Mouse (Mus musculus) MEL (cell line): Measurements from ENCODE around the gene Tmem109. TPM values are rescaled to one million over a fixed set of nuclear protein-coding genes. Genes with fewer than 3 reads are reported as not detected.

ENCODE experiments used
- DNase-seq: peaks from one replicate; pipeline ENCODE4 v3.0.0; 2011; ENCODE audit warnings: low read depth, low spot score
- H3K27ac ChIP-seq: 2 replicates; pipeline ENCODE4 v1.5.1; 2012; ENCODE audit warnings: low read depth, mild to moderate bottlenecking, control low read depth, low read length, moderate library complexity; ENCODE audit not compliant: control insufficient read depth
- H3K27me3 ChIP-seq, 2 experiments: fragments of 150-350 bp in 1 of 2; sonication (generic) in 1 of 2; 2 replicates each; pipeline ENCODE4 v1.6.1; 2012; ENCODE audit warnings: low read length in 2 of 2, mild to moderate bottlenecking in 2 of 2, improper control_type of control experiment in 1 of 2, moderate library complexity in 1 of 2; ENCODE audit not compliant: insufficient read depth in 2 of 2, control insufficient read depth in 1 of 2
- H3K36me3 ChIP-seq, 2 experiments: 2 replicates each; pipeline ENCODE4 v1.6.1; 2012 to 2014; ENCODE audit warnings: low read length in 2 of 2, improper control_type of control experiment in 1 of 2, inconsistent platforms in 1 of 2, mild to moderate bottlenecking in 1 of 2; ENCODE audit not compliant: insufficient read depth in 2 of 2, control insufficient read depth in 1 of 2
- H3K4me1 ChIP-seq, 2 experiments: fragments of 150-350 bp in 1 of 2; sonication (generic) in 1 of 2; 2 replicates each; pipeline ENCODE4 v1.6.1; 2012; ENCODE audit warnings: low read length in 2 of 2, improper control_type of control experiment in 1 of 2, mild to moderate bottlenecking in 1 of 2; ENCODE audit not compliant: insufficient read depth in 2 of 2, control insufficient read depth in 1 of 2
- H3K4me3 ChIP-seq, 2 experiments: fragments of 150-350 bp in 1 of 2; sonication (generic) in 1 of 2; 2 replicates each; pipeline ENCODE4 v1.5.1; 2012; ENCODE audit warnings: low read depth in 2 of 2, low read length in 2 of 2, mild to moderate bottlenecking in 2 of 2, moderate library complexity in 2 of 2, control low read depth in 1 of 2, improper control_type of control experiment in 1 of 2; ENCODE audit not compliant: control insufficient read depth in 1 of 2, insufficient read depth in 1 of 2
- H3K79me2 ChIP-seq: 2 replicates; pipeline ENCODE4 v1.6.1; 2012; ENCODE audit warnings: mild to moderate bottlenecking, low read length, moderate library complexity; ENCODE audit not compliant: control insufficient read depth, poor library complexity, insufficient read depth
- H3K9ac ChIP-seq: 2 replicates; pipeline ENCODE4 v1.6.1; 2012; ENCODE audit warnings: low read depth, mild to moderate bottlenecking, control low read depth, low read length, moderate library complexity; ENCODE audit not compliant: control insufficient read depth, poor library complexity, severe bottlenecking
- H3K9me3 ChIP-seq: fragments of 150-350 bp; sonication (generic); replicated peaks from 2 replicates; pipeline ENCODE4 v1.6.1; 2012; ENCODE audit warnings: mild to moderate bottlenecking, low read length, improper control_type of control experiment, moderate library complexity; ENCODE audit not compliant: insufficient read depth
- BHLHE40 ChIP-seq: IDR thresholded peaks from 2 replicates; pipeline ENCODE4 v1.6.1; 2012; ENCODE audit warnings: low read depth, mild to moderate bottlenecking, inconsistent platforms, low read length, improper control_type of control experiment, borderline replicate concordance
- CHD1 ChIP-seq: IDR thresholded peaks from 2 replicates; pipeline ENCODE4 v1.6.1; 2012; ENCODE audit warnings: low read depth, mild to moderate bottlenecking, inconsistent platforms, low read length, improper control_type of control experiment
- CHD2 ChIP-seq: IDR thresholded peaks from 2 replicates; pipeline ENCODE4 v1.6.1; 2011; ENCODE audit warnings: low read length, improper control_type of control experiment
- ELF1 ChIP-seq: IDR thresholded peaks from 2 replicates; pipeline ENCODE4 v1.6.1; 2014; ENCODE audit warnings: low read depth, mild to moderate bottlenecking, inconsistent platforms, low read length, improper control_type of control experiment, moderate library complexity
- ETS1 ChIP-seq: IDR thresholded peaks from 2 replicates; pipeline ENCODE4 v1.6.1; 2012; ENCODE audit warnings: low read depth, mild to moderate bottlenecking, inconsistent platforms, low read length, improper control_type of control experiment, moderate library complexity
- HCFC1 ChIP-seq: IDR thresholded peaks from 2 replicates; pipeline ENCODE4 v1.6.1; 2012; ENCODE audit warnings: low read depth, mild to moderate bottlenecking, inconsistent platforms, low read length, improper control_type of control experiment, moderate library complexity
- JUND ChIP-seq: IDR thresholded peaks from 2 replicates; pipeline ENCODE4 v1.6.1; 2011; ENCODE audit warnings: low read depth, mild to moderate bottlenecking, improper control_type of control experiment, low read length
- KAT2A ChIP-seq: conservative IDR thresholded peaks from 2 replicates; pipeline ENCODE4 v1.6.1; 2012; ENCODE audit warnings: low read depth, low read length, improper control_type of control experiment, inconsistent platforms
- MAFK ChIP-seq: IDR thresholded peaks from 2 replicates; pipeline ENCODE4 v1.6.1; 2011; ENCODE audit warnings: low read depth, mild to moderate bottlenecking, low read length, improper control_type of control experiment, borderline replicate concordance
- MAZ ChIP-seq: IDR thresholded peaks from 2 replicates; pipeline ENCODE4 v1.6.1; 2012; ENCODE audit warnings: low read depth, mild to moderate bottlenecking, inconsistent platforms, low read length, improper control_type of control experiment
- MXI1 ChIP-seq: IDR thresholded peaks from 2 replicates; pipeline ENCODE4 v1.6.1; 2011; ENCODE audit warnings: mild to moderate bottlenecking, low read depth, low read length, improper control_type of control experiment
- NELFE ChIP-seq: IDR thresholded peaks from 2 replicates; pipeline ENCODE4 v1.6.1; 2011; ENCODE audit warnings: low read depth, low read length, improper control_type of control experiment
- NRF1 ChIP-seq: IDR thresholded peaks from 2 replicates; pipeline ENCODE4 v1.6.1; 2014; ENCODE audit warnings: low read depth, mild to moderate bottlenecking, inconsistent platforms, low read length, improper control_type of control experiment, moderate library complexity; ENCODE audit not compliant: poor library complexity, insufficient read depth, severe bottlenecking
- POLR2A ChIP-seq, 2 experiments: IDR thresholded peaks; 2 replicates each; pipeline ENCODE4 v1.6.1; 2011 to 2012; ENCODE audit warnings: low read length in 2 of 2, mild to moderate bottlenecking in 2 of 2, control low read depth in 1 of 2, improper control_type of control experiment in 1 of 2, low read depth in 1 of 2, moderate library complexity in 1 of 2; ENCODE audit not compliant: control insufficient read depth in 1 of 2, insufficient read depth in 1 of 2, poor library complexity in 1 of 2
- POLR2AphosphoS2 ChIP-seq: IDR thresholded peaks from 2 replicates; pipeline ENCODE4 v1.6.1; 2011; ENCODE audit warnings: low read length, improper control_type of control experiment
- RAD21 ChIP-seq: IDR thresholded peaks from 2 replicates; pipeline ENCODE4 v1.6.1; 2011; ENCODE audit warnings: mild to moderate bottlenecking, low read depth, low read length, improper control_type of control experiment
- RCOR1 ChIP-seq: IDR thresholded peaks from 2 replicates; pipeline ENCODE4 v1.6.1; 2012; ENCODE audit warnings: low read depth, mild to moderate bottlenecking, inconsistent platforms, low read length, improper control_type of control experiment
- SIN3A ChIP-seq: IDR thresholded peaks from 2 replicates; pipeline ENCODE4 v1.6.1; 2012; ENCODE audit warnings: low read length, improper control_type of control experiment, inconsistent platforms
- TBP ChIP-seq: IDR thresholded peaks from 2 replicates; pipeline ENCODE4 v1.8.0; 2011; ENCODE audit warnings: low read depth, low read length, improper control_type of control experiment
- UBTF ChIP-seq: IDR thresholded peaks from 2 replicates; pipeline ENCODE4 v1.6.1; 2012; ENCODE audit warnings: low read depth, mild to moderate bottlenecking, inconsistent platforms, low read length, improper control_type of control experiment, moderate library complexity, borderline replicate concordance; ENCODE audit not compliant: insufficient read depth
- USF2 ChIP-seq, 2 experiments: IDR thresholded peaks; 2 replicates each; pipeline ENCODE4 v1.6.1; 2011 to 2012; ENCODE audit warnings: improper control_type of control experiment in 2 of 2, low read length in 2 of 2, borderline replicate concordance in 1 of 2, inconsistent platforms in 1 of 2, low read depth in 1 of 2, mild to moderate bottlenecking in 1 of 2; ENCODE audit not compliant: insufficient read depth in 1 of 2
- ZC3H11A ChIP-seq: IDR thresholded peaks from 2 replicates; pipeline ENCODE4 v1.6.1; 2012; ENCODE audit warnings: low read depth, mild to moderate bottlenecking, inconsistent platforms, low read length, improper control_type of control experiment
- ZKSCAN1 ChIP-seq: IDR thresholded peaks from 2 replicates; pipeline ENCODE4 v1.6.1; 2012; ENCODE audit warnings: low read depth, mild to moderate bottlenecking, inconsistent platforms, low read length, improper control_type of control experiment, moderate library complexity
- polyA plus RNA-seq, 2 experiments: library from polyadenylated mRNA; stranded (reverse) in 1 of 2; unstranded in 1 of 2; fragments of >175 nt in 1 of 2; fragments of >200 nt in 1 of 2; gene quantifications; 2 replicates each; pipeline versions ENCODE4 v1.2.1 to v1.2.4; 2012; ENCODE audit warnings: low replicate concordance in 2 of 2, low read depth in 1 of 2; ENCODE audit not compliant: insufficient read length in 2 of 2, insufficient read depth in 1 of 2, missing spikeins in 1 of 2
- total RNA-seq: library from RNA; depleted of rRNA; stranded (reverse); fragments of 300-350 nt; gene quantifications from 2 replicates; pipeline ENCODE4 v1.2.3, GENCODE M21; 2012

Tmem109 gene
- total and polyA plus RNA-seq, 3 experiments: 30.4 to 42.4 TPM; not detected in 1

DNA sequence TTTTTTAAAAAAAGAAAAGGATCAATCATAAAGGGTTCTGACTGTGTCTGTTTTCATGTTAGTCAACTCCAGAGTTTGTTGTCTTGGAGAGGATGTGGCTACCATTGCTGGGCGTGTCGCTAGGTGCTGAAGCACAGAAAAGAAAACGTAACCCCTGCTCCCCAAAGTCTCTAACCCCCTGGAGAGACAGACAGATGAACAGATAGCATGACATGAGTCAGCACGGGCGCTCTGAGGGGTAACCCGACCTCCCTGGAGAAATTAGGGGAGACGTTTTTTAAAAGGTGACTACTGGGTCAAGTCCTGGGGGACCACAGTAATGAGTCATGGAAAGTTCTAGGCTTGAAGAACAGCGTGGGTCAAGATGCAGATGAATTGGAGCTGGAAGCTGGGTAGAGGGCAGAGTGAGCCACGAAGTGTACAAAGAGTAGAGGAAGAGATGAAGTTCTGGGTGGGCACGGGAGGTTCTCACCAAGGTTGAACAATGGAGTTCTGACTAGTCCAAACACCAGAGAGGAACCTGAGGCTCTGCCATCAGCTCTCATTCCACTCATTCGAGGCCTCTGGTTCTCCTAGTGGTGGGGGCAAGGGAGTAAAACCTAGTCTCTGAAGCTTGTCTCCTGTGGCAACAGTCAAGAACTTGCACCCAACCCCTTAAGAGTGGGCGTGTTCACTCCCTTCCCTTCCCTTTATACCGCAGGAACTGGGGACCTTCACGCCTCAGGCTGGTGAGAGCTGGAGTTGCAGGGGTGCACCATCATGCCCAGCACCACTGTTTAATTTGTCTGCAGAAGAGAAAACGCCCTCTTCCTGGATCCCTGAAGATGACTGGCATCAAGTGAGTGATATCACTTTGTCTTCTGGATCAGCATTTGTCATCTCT, 42.5 kb downstream of the Tmem109 start, which contains the start of gene Slc15a3:
Slc15a3 (plus strand) TSS at position 718 of the 883 bp plus-strand sequence.
- no peaks in the 10 kb centered on the region for H3K36me3 ChIP-seq
- TF ChIP-seq NELFE (no peak), POLR2AphosphoS2 (no peak), MAFK (no peak), NRF1 (no peak), KAT2A (no peak), POLR2A (IDR thresholded peaks at IDR 0.05; ENCODE audit: control insufficient read depth in 1 of 2, insufficient read depth in 1 of 2, low read depth in 1 of 2, low read length in 2 of 2, poor library complexity in 1 of 2) (no peak), SIN3A (no peak), HCFC1 (no peak), CHD1 (no peak)
- TF ChIP-seq, all 39 proteins: peak for 0
- no peak within 1 kb of the TSS for H3K9ac ChIP-seq
- H3K79me2 ChIP-seq: no peaks in the 10 kb centered on the region
- no peaks in the 10 kb centered on the region for H3K9me3 ChIP-seq
- H3K4me1 ChIP-seq: no peaks in the 10 kb centered on the region
- H3K27me3 ChIP-seq: no peaks in the 10 kb centered on the region; a peak in 1 of 4 replicates
- no peak within 1 kb of the TSS for H3K4me3 ChIP-seq
- DNase-seq: peak; percentile 28
- H3K27ac ChIP-seq: no peak within 1 kb of the TSS

DNA sequence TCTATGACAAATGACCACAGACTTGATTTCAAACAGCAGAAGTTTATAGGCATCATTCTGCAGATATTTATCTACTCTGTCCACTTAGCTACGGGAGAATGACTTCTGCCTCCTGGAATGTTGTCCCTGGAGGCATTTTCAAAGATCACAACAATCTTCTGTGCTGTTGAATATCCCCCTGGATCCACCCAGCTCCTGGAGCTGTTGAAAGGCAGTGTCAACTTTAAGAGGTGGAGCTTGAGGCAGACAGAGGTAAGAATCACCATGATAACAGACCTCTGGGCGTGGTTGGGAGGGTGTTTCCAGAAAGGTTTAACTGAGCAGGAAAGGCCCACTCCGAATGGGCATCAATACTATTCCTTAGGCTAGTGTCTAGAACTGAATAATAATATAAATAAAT, 46.1 kb downstream of the Tmem109 start:
- Histone ChIP-seq H3K4me1 (peaks cover 0 to 9% of the 10 kb centered on the region in 2 experiments; a peak in 2 of 4 replicates), H3K27ac (no peak overlapping the region), H3K4me3 (no peak overlapping the region), H3K9ac (no peak overlapping the region), H3K9me3 (no peaks in the 10 kb centered on the region), H3K27me3 (no peaks in the 10 kb centered on the region; a peak in 1 of 4 replicates), H3K36me3 (peaks cover 0 to 4% of the 10 kb centered on the region in 2 experiments; a peak in 1 of 4 replicates), H3K79me2 (no peaks in the 10 kb centered on the region)
- DNase-seq: no peak
- TF ChIP-seq BHLHE40 (no peak), MXI1 (no peak), POLR2A (IDR thresholded peaks at IDR 0.05; ENCODE audit: control insufficient read depth in 1 of 2, insufficient read depth in 1 of 2, low read depth in 1 of 2, low read length in 2 of 2, poor library complexity in 1 of 2) (no peak), CHD2 (no peak), POLR2AphosphoS2 (no peak), ZKSCAN1 (no peak), RCOR1 (no peak), ETS1 (no peak), RAD21 (no peak), ZC3H11A (no peak), TBP (no peak), USF2 (IDR thresholded peaks at IDR 0.05; ENCODE audit: borderline replicate concordance in 1 of 2, insufficient read depth in 1 of 2, low read depth in 1 of 2, low read length in 2 of 2) (no peak), JUND (no peak), MAZ (no peak), UBTF (no peak), ELF1 (no peak)
